Mouse (Mus musculus) heart, embryonic 16.5 days (tissue): ENCODE results near the gene Rpl12. TPM values are rescaled to one million over a fixed set of nuclear protein-coding genes. Genes with fewer than 3 reads are reported as not detected.

Experiments used
- ATAC-seq: fragments of 200-750 bp; cut with Nextera tagmentation; replicated peaks from 2 replicates; pipeline ENCODE4 v1.8.0; 2017; ENCODE audit warnings: moderate number of reproducible peaks; ENCODE audit not compliant: insufficient read depth, low FRiP score; ENCODE audit errors: extremely low read depth
- H3K27ac ChIP-seq: fragments of 300-500 bp; sonication (generic); 2 replicates; pipeline ENCODE4 v1.5.1; 2014; ENCODE audit warnings: mild to moderate bottlenecking, low read length, control low read depth, moderate library complexity
- H3K27me3 ChIP-seq: fragments of 300-500 bp; sonication (generic); 2 replicates; pipeline ENCODE4 v1.6.1; 2014; ENCODE audit warnings: low read length, mixed read lengths; ENCODE audit not compliant: control insufficient read depth, insufficient read depth
- H3K36me3 ChIP-seq: fragments of 300-500 bp; sonication (generic); 2 replicates; pipeline ENCODE4 v1.6.1; 2014; ENCODE audit not compliant: control insufficient read depth, insufficient read depth
- H3K4me1 ChIP-seq: fragments of 300-500 bp; sonication (generic); 2 replicates; pipeline ENCODE4 v1.6.1; 2014; ENCODE audit warnings: low read length, mixed read lengths; ENCODE audit not compliant: control insufficient read depth, insufficient read depth
- H3K4me2 ChIP-seq: fragments of 300-500 bp; sonication (generic); 2 replicates; pipeline ENCODE4 v1.6.1; 2014; ENCODE audit warnings: low read depth, mild to moderate bottlenecking, control low read depth, low read length
- H3K4me3 ChIP-seq: fragments of 300-500 bp; sonication (generic); 2 replicates; pipeline ENCODE4 v1.5.1; 2014; ENCODE audit warnings: mild to moderate bottlenecking, control low read depth, low read length
- H3K9ac ChIP-seq: fragments of 300-500 bp; sonication (generic); 2 replicates; pipeline ENCODE4 v1.6.1; 2014; ENCODE audit warnings: low read length, control low read depth
- H3K9me3 ChIP-seq: fragments of 300-500 bp; sonication (generic); replicated peaks from 2 replicates; pipeline ENCODE4 v1.6.1; 2016; ENCODE audit warnings: low read length; ENCODE audit not compliant: control insufficient read depth
- WGBS: fragments of 180-500 bp; shearing (Covaris S2); extraction: QIAGEN DNeasy Blood & Tissue Kit; methylation state at CpG from one replicate; pipeline ENCODE4 v1.1.7; 2014; 5-methylcytosine and 5-hydroxymethylcytosine counted together
- polyA plus RNA-seq: library from polyadenylated mRNA; unstranded; fragments of >200 nt; fragmentation: Nextera tagmentation; extraction: Ambion mirVana; gene quantifications from 2 replicates; pipeline ENCODE4 v1.2.1, GENCODE M21; 2015

Rpl12 gene
- 90.1 and 92.2 TPM in 2 replicates for polyA plus RNA-seq

DNA sequence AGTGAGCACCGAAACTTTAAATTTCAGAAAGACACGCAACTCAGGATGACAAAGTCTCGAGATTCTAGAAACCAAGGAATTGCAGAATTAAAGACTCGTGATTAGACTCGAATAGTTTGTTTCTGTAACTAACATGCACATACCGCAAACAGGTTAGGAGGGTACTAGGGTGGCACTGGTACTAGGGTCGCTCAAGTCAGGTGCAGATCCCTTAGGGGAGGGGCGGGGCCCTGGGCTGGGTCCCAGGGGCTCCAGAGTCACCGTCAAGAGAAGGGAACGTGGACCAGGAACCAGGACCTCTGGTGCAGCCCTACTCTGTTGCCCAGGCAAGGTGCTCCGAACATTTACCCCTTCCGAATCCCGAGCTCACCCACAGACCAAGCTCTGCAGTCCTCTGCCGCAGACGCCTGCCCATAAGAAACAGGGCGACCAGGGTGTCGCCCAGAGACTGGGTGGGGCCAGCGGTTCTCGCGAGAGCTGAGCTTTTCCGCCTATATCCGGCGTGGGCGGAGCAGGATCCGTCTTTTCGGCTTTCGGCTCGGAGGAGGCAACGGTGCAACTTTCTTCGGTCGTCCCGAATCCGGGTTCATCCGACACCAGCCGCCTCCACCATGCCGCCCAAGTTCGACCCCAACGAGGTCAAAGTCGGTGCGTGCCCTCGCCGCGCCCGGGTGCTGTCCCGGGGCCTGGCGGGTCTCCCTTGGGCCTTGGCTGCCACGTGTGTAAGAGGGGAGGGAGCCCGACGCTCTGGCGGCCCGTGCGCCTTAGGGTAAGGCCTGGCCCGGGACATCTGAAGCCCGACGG lies at the start of gene Rpl12, which contains the start of gene Lrsam1:
Gene Rpl12 (plus strand): TSS at position 368 of the 804 bp plus-strand sequence.
Gene Lrsam1 (minus strand): TSS at position 423 of the 804 bp plus-strand sequence.
- Histone ChIP-seq H3K27me3 (no peaks in the 10 kb centered on the region), H3K4me3 (peak within 1 kb of the TSS; percentile 72), H3K27ac (peak within 1 kb of the TSS; percentile 91), H3K9me3 (no peaks in the 10 kb centered on the region), H3K4me2 (peak within 1 kb of the TSS; percentile 84), H3K4me1 (peaks cover 29% of the 10 kb centered on the region), H3K36me3 (peaks cover 31% of the 10 kb centered on the region), H3K9ac (peak within 1 kb of the TSS; percentile 91)
- WGBS, result 3% methylated on average over 55 of the region's 55 CpGs
- ATAC-seq, result peak; percentile 91

DNA sequence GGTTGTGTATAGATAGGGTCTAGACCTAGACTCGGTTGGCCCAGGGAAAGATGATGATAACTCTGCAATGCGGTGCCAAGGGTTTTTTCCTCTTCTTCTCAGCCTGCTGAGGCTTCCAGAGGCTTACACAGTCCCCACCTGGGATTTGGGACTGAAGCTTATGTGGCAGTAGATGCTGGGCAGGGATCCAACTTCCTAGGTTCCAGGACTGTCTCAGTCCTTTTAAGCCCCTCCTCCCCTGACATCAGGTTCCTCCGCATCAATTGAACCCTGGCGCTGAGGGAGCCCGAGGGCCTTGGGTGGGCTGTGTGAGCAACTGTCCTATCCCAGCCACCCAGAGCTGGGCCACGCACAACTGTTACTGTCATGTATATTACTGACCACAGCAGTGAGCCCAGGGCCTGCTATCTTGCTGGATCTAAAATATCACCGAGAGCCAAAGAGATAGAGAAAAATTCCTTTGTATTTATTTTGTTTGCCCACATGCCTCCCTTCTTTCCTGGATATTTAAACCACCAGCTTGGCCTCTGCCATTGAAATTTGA lies 49.6 kb upstream of the Rpl12 start:
- Histone ChIP-seq H3K27ac (no peak overlapping the region), H3K36me3 (peaks cover 16% of the 10 kb centered on the region), H3K4me2 (no peak overlapping the region), H3K4me1 (peaks cover 45% of the 10 kb centered on the region), H3K4me3 (no peak overlapping the region), H3K9me3 (no peaks in the 10 kb centered on the region), H3K9ac (no peak overlapping the region), H3K27me3 (no peaks in the 10 kb centered on the region)
- no peak for ATAC-seq
- 62% methylated on average over 7 of the region's 7 CpGs for WGBS

DNA sequence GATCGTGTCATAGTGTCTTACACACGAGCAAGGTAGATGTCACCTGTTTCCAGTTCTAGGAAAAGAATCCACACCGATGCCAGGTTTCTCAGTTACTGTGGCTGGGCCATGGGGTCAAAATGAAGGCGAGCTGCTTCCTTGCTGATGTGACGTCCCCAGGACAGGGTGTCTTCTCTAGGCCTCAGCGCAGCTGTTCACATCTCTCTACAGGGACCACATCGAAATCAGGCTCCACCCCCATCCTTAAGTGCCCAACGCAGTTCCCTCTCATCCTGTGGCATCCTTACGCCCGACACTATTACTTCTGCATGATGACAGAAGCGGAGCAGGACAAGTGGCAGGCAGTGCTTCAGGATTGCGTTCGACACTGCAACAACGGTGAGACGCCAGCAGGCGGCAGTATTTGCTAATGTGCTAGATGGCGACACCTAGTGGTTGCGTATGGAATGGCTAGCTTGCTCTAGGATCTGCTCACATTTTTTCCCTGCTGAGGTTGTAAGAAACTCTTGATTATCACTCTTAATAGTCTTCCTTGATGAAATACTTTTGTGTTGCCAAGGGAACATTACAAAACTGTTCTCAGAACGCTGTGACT lies 49.1 kb upstream of the Rpl12 start:
- no peak overlapping the region for H3K4me3 ChIP-seq
- no peaks in the 10 kb centered on the region for H3K27me3 ChIP-seq
- H3K4me2 ChIP-seq, result no peak overlapping the region
- no peaks in the 10 kb centered on the region for H3K9me3 ChIP-seq
- no peak for ATAC-seq
- H3K4me1 ChIP-seq, result peaks cover 39% of the 10 kb centered on the region
- WGBS, result 30% methylated on average over 19 of the region's 19 CpGs
- no peak overlapping the region for H3K27ac ChIP-seq
- no peak overlapping the region for H3K9ac ChIP-seq
- H3K36me3 ChIP-seq, result peaks cover 16% of the 10 kb centered on the region

DNA sequence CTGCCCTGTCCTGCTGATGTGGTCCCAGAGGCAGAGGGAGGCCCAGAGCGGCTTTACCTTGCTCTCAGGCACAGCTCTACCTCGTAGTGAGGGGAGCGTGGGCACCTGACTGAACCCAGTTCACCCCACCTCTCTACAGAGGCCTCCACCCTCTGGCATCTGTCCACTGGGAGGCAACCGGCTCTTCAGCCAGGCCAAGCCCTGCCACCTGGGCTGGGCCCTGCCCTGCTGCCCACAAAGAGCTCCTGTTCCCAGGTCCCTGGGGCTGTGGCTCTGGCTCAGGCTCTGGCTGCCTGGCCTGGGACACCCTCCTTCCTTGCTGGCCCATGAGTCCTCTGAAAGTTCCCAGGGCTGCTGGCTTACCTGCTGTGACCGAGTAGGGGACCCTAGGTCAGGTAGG lies 47.0 kb upstream of the Rpl12 start:
- H3K4me1 ChIP-seq, result peaks cover 19% of the 10 kb centered on the region
- peak overlapping the region; percentile 64 for H3K9ac ChIP-seq
- no peaks in the 10 kb centered on the region for H3K9me3 ChIP-seq
- no peak overlapping the region for H3K4me3 ChIP-seq
- 0 out of 2 replicates have a peak, but pooled peaks have one; percentile 2 for ATAC-seq
- WGBS, result 51% methylated on average over 5 of the region's 5 CpGs
- H3K27me3 ChIP-seq, result no peaks in the 10 kb centered on the region
- peak overlapping the region; percentile 11 for H3K4me2 ChIP-seq
- peak overlapping the region; percentile 96 for H3K27ac ChIP-seq
- peaks cover 23% of the 10 kb centered on the region for H3K36me3 ChIP-seq

DNA sequence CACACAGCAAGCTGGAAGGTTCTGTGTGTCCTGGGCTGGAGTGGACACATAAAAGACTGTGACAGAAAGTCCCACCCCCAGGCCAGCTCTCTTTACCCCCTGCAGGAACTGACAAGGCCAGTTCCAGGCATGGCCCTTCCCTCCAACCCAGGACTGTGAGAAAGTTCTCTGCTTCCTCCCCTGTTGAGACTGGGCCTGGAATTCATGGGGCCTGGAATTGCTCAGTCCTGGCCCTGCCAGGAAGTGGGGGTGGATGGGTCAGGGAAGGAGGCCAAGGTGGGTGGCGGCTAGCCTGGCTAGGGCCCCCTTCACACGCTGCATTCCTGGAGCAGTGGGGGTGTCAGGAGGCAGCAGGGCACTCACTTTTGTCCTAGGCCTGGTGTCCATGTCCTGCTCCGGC lies 46.5 kb upstream of the Rpl12 start:
- peak overlapping the region; percentile 64 for H3K9ac ChIP-seq
- H3K4me2 ChIP-seq, result peak overlapping the region; percentile 11; the same call in 1 of the 2 replicates
- no peaks in the 10 kb centered on the region for H3K27me3 ChIP-seq
- peaks cover 19% of the 10 kb centered on the region for H3K4me1 ChIP-seq
- H3K36me3 ChIP-seq, result peaks cover 27% of the 10 kb centered on the region
- ATAC-seq, result peak; percentile 89
- peak overlapping the region; percentile 96 for H3K27ac ChIP-seq
- no peak overlapping the region for H3K4me3 ChIP-seq
- 12% methylated on average over 3 of the region's 3 CpGs for WGBS
- H3K9me3 ChIP-seq, result no peaks in the 10 kb centered on the region

DNA sequence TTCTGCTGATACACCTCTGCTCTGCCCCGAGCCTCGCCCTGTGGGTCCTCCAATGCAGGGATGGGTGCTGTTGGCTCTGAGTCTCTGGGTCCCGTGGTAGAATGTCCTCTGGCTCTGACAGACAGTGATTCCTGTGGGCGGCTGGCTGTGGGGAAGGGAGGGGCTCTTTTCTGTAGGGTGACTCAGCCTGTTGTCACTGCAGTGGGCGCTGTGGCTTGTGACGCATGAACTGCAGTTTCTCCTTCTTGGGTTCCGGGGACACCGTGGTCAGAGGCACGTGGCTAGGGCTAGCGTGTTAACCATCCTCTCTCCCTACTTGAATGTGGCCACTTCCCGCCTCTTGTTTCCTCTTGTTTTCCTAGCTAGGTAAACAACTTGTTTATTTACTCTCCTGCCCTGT lies 43.8 kb upstream of the Rpl12 start:
- 65% methylated on average over 11 of the region's 11 CpGs for WGBS

DNA sequence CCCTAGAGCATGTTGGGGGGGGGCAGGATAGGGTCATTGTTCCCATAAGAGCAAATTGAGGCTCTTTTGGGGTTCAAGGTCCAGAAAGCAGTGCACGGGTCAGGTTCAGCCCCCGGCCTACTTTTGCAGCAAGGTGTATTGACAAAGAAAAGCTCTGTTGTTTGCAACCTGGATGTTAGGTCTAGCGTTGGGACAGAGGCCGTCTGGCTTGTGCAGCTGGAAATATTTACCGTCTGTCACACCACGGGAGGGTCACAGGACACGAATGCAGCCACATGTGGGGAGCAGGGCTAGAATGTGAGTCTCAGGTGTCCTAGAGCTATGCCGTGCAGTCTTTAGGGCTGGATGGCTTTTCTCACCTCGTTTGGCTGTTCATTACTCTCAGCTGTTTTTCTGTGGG lies 43.0 kb upstream of the Rpl12 start:
- WGBS, result 84% methylated on average over 9 of the region's 9 CpGs
- Histone ChIP-seq H3K4me2 (no peak overlapping the region), H3K27ac (no peak overlapping the region), H3K4me3 (no peak overlapping the region), H3K27me3 (no peaks in the 10 kb centered on the region), H3K9ac (no peak overlapping the region), H3K4me1 (peaks cover 19% of the 10 kb centered on the region), H3K9me3 (no peaks in the 10 kb centered on the region), H3K36me3 (peaks cover 45% of the 10 kb centered on the region)
- no peak for ATAC-seq

More for the DNA sequence above, 43.8 kb upstream of the Rpl12 start:
- Histone ChIP-seq H3K27ac (no peak overlapping the region), H3K4me2 (no peak overlapping the region), H3K36me3 (peaks cover 37% of the 10 kb centered on the region), H3K4me1 (peaks cover 19% of the 10 kb centered on the region), H3K27me3 (no peaks in the 10 kb centered on the region), H3K9me3 (no peaks in the 10 kb centered on the region), H3K9ac (no peak overlapping the region), H3K4me3 (no peak overlapping the region)
- no peak for ATAC-seq

DNA sequence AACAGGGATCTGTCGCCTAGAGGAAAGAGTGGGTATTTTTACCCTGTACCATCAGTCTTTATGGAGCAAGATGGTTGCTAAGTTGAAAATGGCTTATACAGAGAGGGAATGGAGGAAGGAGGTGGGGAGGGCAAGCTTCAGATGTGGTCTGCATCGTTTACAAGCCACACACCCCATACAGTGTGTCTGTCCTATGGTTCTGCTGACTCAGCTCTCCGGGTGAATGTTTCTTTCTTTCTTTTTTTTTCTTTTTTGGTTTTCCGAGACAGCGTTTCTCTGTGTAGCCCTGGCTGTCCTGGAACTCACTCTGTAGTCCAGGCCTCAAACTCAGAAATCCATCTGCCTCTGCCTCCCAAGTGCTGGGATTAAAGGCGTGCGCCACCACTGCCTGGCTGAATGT lies 40.1 kb upstream of the Rpl12 start:
- H3K27ac ChIP-seq, result no peak overlapping the region
- H3K9ac ChIP-seq, result no peak overlapping the region
- no peaks in the 10 kb centered on the region for H3K9me3 ChIP-seq
- no peak overlapping the region for H3K4me2 ChIP-seq
- no peak for ATAC-seq
- H3K27me3 ChIP-seq, result no peaks in the 10 kb centered on the region
- no peak overlapping the region for H3K4me3 ChIP-seq
- H3K4me1 ChIP-seq, result no peaks in the 10 kb centered on the region
- 78% methylated on average over 7 of the region's 7 CpGs for WGBS
- H3K36me3 ChIP-seq, result peaks cover 48% of the 10 kb centered on the region
